Mouse (Mus musculus) erythroblast, embryonic 14.5 days (primary cell): ENCODE measurements around the gene Arhgap23.

Experiments
- GATA1 ChIP-seq: IDR thresholded peaks from 2 replicates; pipeline ENCODE4 v1.6.1; 2012; ENCODE audit warnings: low read length, inconsistent platforms, mixed read lengths
- TAL1 ChIP-seq: IDR thresholded peaks from 3 replicates; pipeline ENCODE4 v1.6.1; 2012; ENCODE audit warnings: low read length, inconsistent platforms, mixed read lengths

- TF ChIP-seq GATA1 = no peak
- TF ChIP-seq TAL1 = no peak
These were observed 47.8 kb downstream of the Arhgap23 start for GRCm38 (mm10) chr11:97463166-97463565.
